Mouse (Mus musculus): ENCODE measurements at regions not wholly inside any gene's neighbourhood (a gene's known extent, or its start where the extent isn't known, plus 50 kb on each side); places are given as distances from the start of the nearest gene placed in this dataset.
A peak's percentile ranks its signal among the peaks of the same experiment; 100 is the strongest.

GRCm38 (mm10) chr12:9255661-9256486, 226.1 kb downstream of the Ttc32 start:
- TF ChIP-seq CTCF (conservative IDR thresholded peaks at IDR 0.05) = no peak
- H3K4me3 ChIP-seq = no peak overlapping the region
- no peak for DNase-seq (ENCODE audit: low spot score in 2 of 2)
- H3K27ac ChIP-seq = no peak overlapping the region

GRCm38 (mm10) chr12:9256487-9256820, 226.7 kb downstream of the Ttc32 start:
- no peak overlapping the region for H3K4me3 ChIP-seq
- no peak overlapping the region for H3K27ac ChIP-seq
- DNase-seq (ENCODE audit: low spot score in 2 of 2) = no peak
- TF ChIP-seq CTCF (conservative IDR thresholded peaks at IDR 0.05) = no peak

GRCm38 (mm10) chr12:9258221-9258620, 228.4 kb downstream of the Ttc32 start:
- DNase-seq (ENCODE audit: low spot score in 2 of 2) = no peak
- TF ChIP-seq CTCF (conservative IDR thresholded peaks at IDR 0.05) = no peak
- Histone ChIP-seq H3K4me3 (no peak overlapping the region), H3K27ac (no peak overlapping the region)

GRCm38 (mm10) chr12:9261662-9262061, 231.9 kb downstream of the Ttc32 start:
- no peak for TF ChIP-seq CTCF (conservative IDR thresholded peaks at IDR 0.05)
- no peak overlapping the region for H3K27ac ChIP-seq
- DNase-seq (ENCODE audit: low spot score in 2 of 2) = no peak
- no peak overlapping the region for H3K4me3 ChIP-seq

- no peak for DNase-seq (ENCODE audit: low spot score in 2 of 2)
Measured at GRCm38 (mm10) chr12:9266221-9266620, 236.4 kb downstream of the Ttc32 start.

GRCm38 (mm10) chr12:9271484-9271883, 241.7 kb downstream of the Ttc32 start:
- Histone ChIP-seq H3K4me3 (no peak overlapping the region), H3K27ac (no peak overlapping the region)
- no peak for DNase-seq (ENCODE audit: low spot score in 2 of 2)
- no peak for TF ChIP-seq CTCF (conservative IDR thresholded peaks at IDR 0.05)

More at GRCm38 (mm10) chr12:9266221-9266620, 236.4 kb downstream of the Ttc32 start:
- no peak overlapping the region for H3K4me3 ChIP-seq
- no peak for TF ChIP-seq CTCF (conservative IDR thresholded peaks at IDR 0.05)
- 0 out of 2 replicates have a peak overlapping the region, but pooled peaks have one; percentile 16 for H3K27ac ChIP-seq

GRCm38 (mm10) chr12:9274181-9274580, 244.4 kb downstream of the Ttc32 start:
- DNase-seq (ENCODE audit: low spot score in 2 of 2) = no peak
- Histone ChIP-seq H3K27ac (no peak overlapping the region), H3K4me3 (no peak overlapping the region)
- TF ChIP-seq CTCF (conservative IDR thresholded peaks at IDR 0.05) = no peak

GRCm38 (mm10) chr12:9275697-9276096, 245.9 kb downstream of the Ttc32 start:
- DNase-seq (ENCODE audit: low spot score in 2 of 2) = no peak
- H3K27ac ChIP-seq = no peak overlapping the region
- no peak overlapping the region for H3K4me3 ChIP-seq
- TF ChIP-seq CTCF (conservative IDR thresholded peaks at IDR 0.05) = no peak

- DNase-seq (ENCODE audit: low spot score in 2 of 2) = no peak
- TF ChIP-seq CTCF (conservative IDR thresholded peaks at IDR 0.05) = no peak
- no peak overlapping the region for H3K4me3 ChIP-seq
- no peak overlapping the region for H3K27ac ChIP-seq
Measured at GRCm38 (mm10) chr12:9278735-9279134, 248.9 kb downstream of the Ttc32 start.

- Histone ChIP-seq H3K27ac (no peak overlapping the region), H3K4me3 (no peak overlapping the region)
- DNase-seq (ENCODE audit: low spot score in 2 of 2) = no peak
- no peak for TF ChIP-seq CTCF (conservative IDR thresholded peaks at IDR 0.05)
Measured at GRCm38 (mm10) chr12:9279893-9280605, 250.3 kb downstream of the Ttc32 start.

- TF ChIP-seq CTCF (conservative IDR thresholded peaks at IDR 0.05) = no peak
- Histone ChIP-seq H3K4me3 (no peak overlapping the region), H3K27ac (no peak overlapping the region)
- DNase-seq (ENCODE audit: low spot score in 2 of 2) = no peak
Measured at GRCm38 (mm10) chr12:9287271-9287670, 257.5 kb downstream of the Ttc32 start.

GRCm38 (mm10) chr12:9292656-9293055, 262.9 kb downstream of the Ttc32 start:
- no peak for TF ChIP-seq CTCF (conservative IDR thresholded peaks at IDR 0.05)
- Histone ChIP-seq H3K27ac (no peak overlapping the region), H3K4me3 (no peak overlapping the region)
- peak in 1 of 2 experiments; percentile 1 for DNase-seq (ENCODE audit: low spot score in 2 of 2)

GRCm38 (mm10) chr12:9295211-9295610, 265.4 kb downstream of the Ttc32 start:
- H3K27ac ChIP-seq = no peak overlapping the region
- H3K4me3 ChIP-seq = no peak overlapping the region
- no peak for TF ChIP-seq CTCF (conservative IDR thresholded peaks at IDR 0.05)
- no peak for DNase-seq (ENCODE audit: low spot score in 2 of 2)

All from layer of hippocampus, adult 2 months (tissue).